Mouse (Mus musculus): ENCODE measurements at regions not wholly inside any gene's neighbourhood (a gene's known extent, or its start where the extent isn't known, plus 50 kb on each side); places are given as distances from the start of the nearest gene placed in this dataset.

GRCm38 (mm10) chr17:64382894-64383293, 51.2 kb upstream of the Pja2 start:
- in situ Hi-C loops (cut with MboI, MseI), result loop anchor here (25.0 kb wide), 1 partner anchor 421 kb away; no protein-coding TSS in a partner anchor

- in situ Hi-C loops (cut with MboI, MseI), result loop anchor here (25.0 kb wide), 1 partner anchor 421 kb away; no protein-coding TSS in a partner anchor
Observed at GRCm38 (mm10) chr17:64383600-64383999, 51.9 kb upstream of the Pja2 start.

GRCm38 (mm10) chr17:64390349-64390748, 58.6 kb upstream of the Pja2 start:
- in situ Hi-C loops (cut with MboI, MseI), result loop anchor here (25.0 kb wide), 1 partner anchor 428 kb away; no protein-coding TSS in a partner anchor

- in situ Hi-C loops (cut with MboI, MseI), result loop anchor here (25.0 kb wide), 1 partner anchor 435 kb away; no protein-coding TSS in a partner anchor
Observed at GRCm38 (mm10) chr17:64397254-64397897, 65.7 kb upstream of the Pja2 start.

- in situ Hi-C loops (cut with MboI, MseI), result loop anchor here (25.0 kb wide), 1 partner anchor 436 kb away; no protein-coding TSS in a partner anchor
Observed at GRCm38 (mm10) chr17:64398114-64398692, 66.5 kb upstream of the Pja2 start.

- in situ Hi-C loops (cut with MboI, MseI), result loop anchor here (25.0 kb wide), 1 partner anchor 436 kb away; no protein-coding TSS in a partner anchor
Observed at GRCm38 (mm10) chr17:64398708-64399107, 67.0 kb upstream of the Pja2 start.

GRCm38 (mm10) chr17:64406742-64407254, 75.1 kb upstream of the Pja2 start:
- in situ Hi-C loops (cut with MboI, MseI), result no loop called here

GRCm38 (mm10) chr17:64407255-64408011, 75.7 kb upstream of the Pja2 start:
- in situ Hi-C loops (cut with MboI, MseI), result no loop called here

GRCm38 (mm10) chr17:64425811-64426210, 94.1 kb upstream of the Pja2 start:
- in situ Hi-C loops (cut with MboI, MseI), result loop anchor here (10.0 kb wide), 1 partner anchor 1229 kb away; no protein-coding TSS in a partner anchor

- in situ Hi-C loops (cut with MboI, MseI), result loop anchor here (10.0 kb wide), 1 partner anchor 1228 kb away; no protein-coding TSS in a partner anchor
Observed at GRCm38 (mm10) chr17:64426536-64426935, 94.8 kb upstream of the Pja2 start.

- in situ Hi-C loops (cut with MboI, MseI), result no loop called here
Observed at GRCm38 (mm10) chr17:64439571-64439970, 107.9 kb upstream of the Pja2 start.

GRCm38 (mm10) chr17:64454736-64455135, 123.0 kb upstream of the Pja2 start:
- in situ Hi-C loops (cut with MboI, MseI), result no loop called here

- in situ Hi-C loops (cut with MboI, MseI), result no loop called here
Observed at GRCm38 (mm10) chr17:64466273-64466672, 134.3 kb upstream of the Man2a1 start.

GRCm38 (mm10) chr17:64466746-64467145, 133.8 kb upstream of the Man2a1 start:
- in situ Hi-C loops (cut with MboI, MseI), result no loop called here

GRCm38 (mm10) chr17:64467297-64467696, 133.2 kb upstream of the Man2a1 start:
- in situ Hi-C loops (cut with MboI, MseI), result no loop called here

- in situ Hi-C loops (cut with MboI, MseI), result no loop called here
Observed at GRCm38 (mm10) chr17:64469754-64470400, 130.7 kb upstream of the Man2a1 start.

GRCm38 (mm10) chr17:64480607-64481038, 119.9 kb upstream of the Man2a1 start:
- in situ Hi-C loops (cut with MboI, MseI), result no loop called here

GRCm38 (mm10) chr17:64484835-64485234, 115.7 kb upstream of the Man2a1 start:
- in situ Hi-C loops (cut with MboI, MseI), result no loop called here

- in situ Hi-C loops (cut with MboI, MseI), result loop anchor here (10.0 kb wide), 2 partner anchors 195 to 1045 kb away; no protein-coding TSS in a partner anchor
Observed at GRCm38 (mm10) chr17:64489769-64490335, 110.7 kb upstream of the Man2a1 start.

- in situ Hi-C loops (cut with MboI, MseI), result loop anchor here (10.0 kb wide), 2 partner anchors 196 to 1044 kb away; no protein-coding TSS in a partner anchor
Observed at GRCm38 (mm10) chr17:64490664-64491063, 109.9 kb upstream of the Man2a1 start.

- in situ Hi-C loops (cut with MboI, MseI), result loop anchor here (10.0 kb wide), 2 partner anchors 197 to 1043 kb away; no protein-coding TSS in a partner anchor
Observed at GRCm38 (mm10) chr17:64491922-64492353, 108.6 kb upstream of the Man2a1 start.

All from T-helper 2 cell (primary cell).